Comparison of ENCODE assay signal across 20 mouse cellular contexts in the genomic region with DNA sequence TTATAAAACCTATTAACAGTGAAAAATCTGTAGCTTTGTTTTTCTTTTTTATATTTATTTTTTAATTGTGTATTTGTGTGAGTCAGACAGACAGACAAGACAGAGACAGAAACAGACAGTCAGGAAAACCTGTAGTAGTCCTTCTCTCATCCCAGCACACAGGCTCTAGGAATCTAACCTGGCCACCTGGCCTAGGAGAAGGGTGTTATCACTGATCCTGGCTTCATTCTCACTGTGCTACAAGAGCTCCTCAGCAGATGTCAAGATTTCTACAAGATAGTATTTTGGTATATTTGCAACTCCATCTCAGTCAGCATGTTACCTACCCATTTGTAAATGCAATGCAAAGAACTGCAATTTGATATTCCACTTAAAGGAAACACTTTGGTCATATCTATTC.
"Had no signal": no experiment of that assay in that cellular context is flagged by ENCODE, and none has a peak within 500 bp of the region (broad histone marks: within the 10 kb centered on the region; RNA-seq: fewer than 3 reads in every experiment).

No protein-coding gene starts in this region.

- H3K27ac ChIP-seq: midbrain, embryonic 10.5 days; midbrain, embryonic 12.5 days; neural tube, embryonic 13.5 days; neural tube, embryonic 15.5 days had no signal

- H3K9me3 ChIP-seq: megakaryocyte, embryonic 14.5 days; midbrain, embryonic 10.5 days; midbrain, embryonic 12.5 days; neural tube, embryonic 13.5 days; neural tube, embryonic 15.5 days had no signal

- H3K4me2 ChIP-seq: lung, embryonic 14.5 days; midbrain, embryonic 12.5 days; neural tube, embryonic 13.5 days; neural tube, embryonic 15.5 days had no signal

- DNase-seq: lung, adult 18-20 months; lung, embryonic 14.5 days; lung, postnatal 10 days; lung, postnatal 4 days; midbrain, embryonic 14.5 days; retina, postnatal 1 day; right cerebral cortex, adult 18-20 months; right cerebral cortex, postnatal 25 days; right cerebral cortex, postnatal 4 days; spleen, adult 18-20 months; thymus, adult 18-20 months; thymus, postnatal 14 days; thymus, postnatal 36 days had no signal

- H3K4me1 ChIP-seq: midbrain, embryonic 12.5 days had no signal

- H3K27me3 ChIP-seq: megakaryocyte, embryonic 14.5 days; midbrain, embryonic 12.5 days; neural tube, embryonic 13.5 days; neural tube, embryonic 15.5 days had no signal

- H3K36me3 ChIP-seq: midbrain, embryonic 12.5 days; neural tube, embryonic 13.5 days; neural tube, embryonic 15.5 days had no signal

- H3K9ac ChIP-seq: lung, embryonic 14.5 days; midbrain, embryonic 12.5 days; neural tube, embryonic 13.5 days; neural tube, embryonic 15.5 days had no signal

- ATAC-seq: midbrain, embryonic 16.5 days had no signal

- H3K4me3 ChIP-seq: megakaryocyte, embryonic 14.5 days; midbrain, embryonic 10.5 days; midbrain, embryonic 12.5 days; myocyte; neural tube, embryonic 13.5 days; neural tube, embryonic 15.5 days had no signal
